Mouse (Mus musculus) intestine, embryonic 14.5 days (tissue): ENCODE results near the gene Art1. TPM values are rescaled to one million over a fixed set of nuclear protein-coding genes. Genes with fewer than 3 reads are reported as not detected.

ENCODE experiments used
- ATAC-seq: fragments of 200-750 bp; cut with Nextera tagmentation; replicated peaks from 2 replicates; pipeline ENCODE4 v1.8.0; 2017; ENCODE audit warnings: low read depth, moderate number of reproducible peaks, moderate TSS enrichment, moderate library complexity; ENCODE audit not compliant: low FRiP score, low TSS enrichment
- DNase-seq: peaks from one replicate; pipeline ENCODE4 v3.0.0-alpha.2; 2018; ENCODE audit warnings: low spot score
- H3K27ac ChIP-seq: fragments of 300-500 bp; sonication (generic); 2 replicates; pipeline ENCODE4 v1.5.1; 2014; ENCODE audit warnings: low read depth, mild to moderate bottlenecking, control low read depth
- H3K27me3 ChIP-seq: fragments of 300-500 bp; sonication (generic); replicated peaks from 2 replicates; pipeline ENCODE4 v1.6.1; 2014; ENCODE audit warnings: low read length, control low read depth; ENCODE audit not compliant: control insufficient read depth, insufficient read depth
- H3K36me3 ChIP-seq: fragments of 300-500 bp; sonication (generic); 2 replicates; pipeline ENCODE4 v1.6.1; 2014; ENCODE audit warnings: low read length, control low read depth; ENCODE audit not compliant: control insufficient read depth, insufficient read depth
- H3K4me1 ChIP-seq: fragments of 300-500 bp; sonication (generic); replicated peaks from 2 replicates; pipeline ENCODE4 v1.6.1; 2014; ENCODE audit warnings: low read length, control low read depth, mixed read lengths; ENCODE audit not compliant: control insufficient read depth, insufficient read depth
- H3K4me2 ChIP-seq: fragments of 300-500 bp; sonication (generic); 2 replicates; pipeline ENCODE4 v1.6.1; 2014; ENCODE audit warnings: low read length
- H3K4me3 ChIP-seq: fragments of 300-500 bp; sonication (generic); 2 replicates; pipeline ENCODE4 v1.5.1; 2014; ENCODE audit warnings: low read depth, low read length, control low read depth, mixed read lengths
- H3K9ac ChIP-seq: fragments of 300-500 bp; sonication (generic); 2 replicates; pipeline ENCODE4 v1.6.1; 2014; ENCODE audit warnings: mild to moderate bottlenecking, low read length
- H3K9me3 ChIP-seq: fragments of 300-500 bp; sonication (generic); 2 replicates; pipeline ENCODE4 v1.6.1; 2016; ENCODE audit warnings: low read length, control low read depth; ENCODE audit not compliant: control insufficient read depth
- WGBS: fragments of 180-500 bp; shearing (Covaris S2); extraction: QIAGEN DNeasy Blood & Tissue Kit; methylation state at CpG from one replicate; pipeline ENCODE4 v1.1.7; 2014; 5-methylcytosine and 5-hydroxymethylcytosine counted together
- polyA plus RNA-seq: library from polyadenylated mRNA; unstranded; fragments of >200 nt; fragmentation: Nextera tagmentation; extraction: Ambion mirVana; gene quantifications from 2 replicates; pipeline ENCODE4 v1.2.1, GENCODE M21; 2014

The Art1 gene
- polyA plus RNA-seq, 1 experiment from 2014 or later, result 0.49 TPM

DNA sequence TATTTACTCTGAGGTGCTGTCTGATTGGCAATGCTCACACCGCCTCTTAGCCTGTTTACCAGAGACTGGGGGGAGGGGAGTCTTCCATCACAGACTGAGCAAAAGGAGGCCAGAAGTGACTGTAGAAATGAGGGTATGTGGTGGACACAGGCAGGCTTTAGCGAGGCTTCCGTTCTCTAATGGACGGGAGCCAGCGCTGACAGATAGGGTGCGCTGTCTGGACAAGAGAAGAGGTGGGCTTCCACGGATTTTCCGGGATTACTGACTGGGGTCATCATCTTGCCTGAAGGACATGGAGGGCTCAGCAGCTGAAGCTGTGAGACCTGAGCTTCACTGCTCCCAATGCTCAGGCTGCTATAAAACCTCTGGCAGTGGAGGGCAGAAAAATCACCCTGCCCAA, 698 bp downstream of the Art1 start:
- DNase-seq, result no peak
- Histone ChIP-seq H3K27me3 (no peaks in the 10 kb centered on the region), H3K36me3 (no peaks in the 10 kb centered on the region), H3K4me3 (no peak overlapping the region), H3K4me2 (no peak overlapping the region), H3K4me1 (peaks cover 10% of the 10 kb centered on the region), H3K9me3 (no peaks in the 10 kb centered on the region), H3K27ac (no peak overlapping the region), H3K9ac (no peak overlapping the region)
- ATAC-seq, result no peak
- 57% methylated on average over 8 of the region's 8 CpGs for WGBS

DNA sequence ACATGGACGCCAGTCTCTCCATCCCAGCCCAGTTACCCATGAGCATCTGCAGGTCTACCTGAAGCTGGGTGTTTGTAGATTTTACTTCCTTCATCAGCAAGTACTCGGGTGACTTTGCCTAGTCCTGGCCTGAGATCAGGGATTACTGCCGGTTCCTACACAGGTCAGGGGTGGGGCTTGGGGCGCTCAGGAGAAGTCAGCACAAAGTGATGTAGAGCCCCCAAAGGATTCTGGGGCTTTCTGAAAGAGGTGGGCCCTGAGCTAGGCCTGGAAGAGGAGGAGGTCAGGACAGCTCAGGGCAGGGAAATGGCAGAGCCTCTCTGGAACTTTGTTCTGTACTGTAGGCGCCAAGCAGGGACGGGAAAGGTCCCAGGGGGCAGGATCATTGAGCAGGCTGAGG, 1.2 kb downstream of the Art1 start:
- H3K4me1 ChIP-seq, result peaks cover 10% of the 10 kb centered on the region
- no peak for DNase-seq
- H3K27ac ChIP-seq, result no peak overlapping the region
- H3K36me3 ChIP-seq, result no peaks in the 10 kb centered on the region
- no peak overlapping the region for H3K4me3 ChIP-seq
- H3K9ac ChIP-seq, result no peak overlapping the region
- no peaks in the 10 kb centered on the region for H3K27me3 ChIP-seq
- H3K9me3 ChIP-seq, result no peaks in the 10 kb centered on the region
- WGBS, result 38% methylated on average over 6 of the region's 6 CpGs
- no peak overlapping the region for H3K4me2 ChIP-seq
- no peak for ATAC-seq

DNA sequence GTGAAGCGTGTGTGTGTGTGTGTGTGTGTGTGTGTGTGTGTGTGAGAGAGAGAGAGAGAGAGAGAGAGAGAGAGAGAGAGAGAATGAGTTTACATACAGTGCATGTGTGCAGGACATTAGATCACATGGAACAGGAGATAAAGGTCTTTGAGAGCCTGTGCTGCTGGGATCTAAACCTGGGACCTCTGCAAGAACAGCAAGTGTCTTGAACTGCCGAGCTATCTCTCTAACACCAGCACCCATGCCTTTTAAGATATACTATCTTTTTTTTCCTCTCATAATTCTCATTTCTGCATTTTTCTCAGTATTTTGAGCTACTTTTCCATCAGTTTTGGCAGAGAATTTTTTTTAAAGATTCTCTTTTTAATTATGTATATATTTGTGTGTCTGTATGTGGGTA, 2.0 kb downstream of the Art1 start:
- Histone ChIP-seq H3K4me2 (no peak overlapping the region), H3K36me3 (no peaks in the 10 kb centered on the region), H3K9me3 (no peaks in the 10 kb centered on the region), H3K4me3 (no peak overlapping the region), H3K4me1 (peaks cover 10% of the 10 kb centered on the region), H3K9ac (no peak overlapping the region), H3K27me3 (no peaks in the 10 kb centered on the region), H3K27ac (no peak overlapping the region)
- WGBS, result 68% methylated on average over 2 of the region's 2 CpGs
- DNase-seq, result no peak
- no peak for ATAC-seq

DNA sequence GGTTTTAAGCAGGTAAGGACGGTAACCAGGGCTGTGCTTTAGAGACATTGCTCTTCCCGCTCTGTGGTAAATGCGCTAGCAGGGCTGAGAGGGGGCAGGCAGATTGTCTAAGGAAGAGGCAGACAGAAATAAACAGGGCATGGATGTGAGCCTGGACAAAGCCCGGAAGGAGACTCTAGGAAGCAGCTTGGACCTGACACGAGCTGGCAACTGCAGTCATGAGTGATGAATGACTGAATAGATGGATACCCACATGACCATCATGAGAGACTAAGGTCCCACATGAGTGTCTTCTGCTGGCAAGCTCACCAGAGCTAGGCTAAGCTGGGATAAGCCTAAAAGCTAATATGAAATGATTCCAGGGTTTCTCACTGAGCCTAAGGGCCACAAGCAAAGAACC, 2.6 kb downstream of the Art1 start:
- Histone ChIP-seq H3K27me3 (no peaks in the 10 kb centered on the region), H3K36me3 (no peaks in the 10 kb centered on the region), H3K9ac (no peak overlapping the region), H3K4me3 (no peak overlapping the region), H3K4me1 (peaks cover 10% of the 10 kb centered on the region), H3K27ac (no peak overlapping the region), H3K9me3 (no peaks in the 10 kb centered on the region), H3K4me2 (no peak overlapping the region)
- WGBS, result 51% methylated on average over 5 of the region's 5 CpGs
- ATAC-seq, result no peak
- no peak for DNase-seq

DNA sequence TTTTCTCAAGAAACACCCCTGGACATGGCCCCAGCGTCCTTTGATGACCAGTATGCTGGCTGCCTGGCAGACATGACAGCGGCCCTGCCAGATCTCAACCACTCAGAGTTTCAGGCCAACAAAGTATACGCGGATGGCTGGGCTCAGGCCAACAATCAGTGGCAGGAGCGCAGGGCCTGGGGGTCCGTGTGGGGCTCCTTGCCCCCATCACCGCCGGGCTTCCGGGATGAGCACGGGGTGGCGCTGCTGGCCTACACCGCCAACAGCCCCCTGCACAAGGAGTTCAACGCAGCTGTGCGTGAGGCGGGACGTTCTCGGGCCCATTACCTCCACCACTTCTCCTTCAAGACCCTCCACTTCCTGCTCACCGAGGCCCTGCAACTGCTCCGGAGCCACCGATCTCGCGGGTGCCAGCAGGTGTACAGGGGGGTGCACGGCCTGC, 5.2 kb downstream of the Art1 start:
- Histone ChIP-seq H3K9me3 (no peaks in the 10 kb centered on the region), H3K4me2 (peak overlapping the region; percentile 57), H3K27me3 (no peaks in the 10 kb centered on the region), H3K9ac (peak overlapping the region; percentile 23), H3K4me1 (no peaks in the 10 kb centered on the region), H3K4me3 (peak overlapping the region; percentile 20), H3K36me3 (no peaks in the 10 kb centered on the region), H3K27ac (no peak overlapping the region)
- WGBS, result 11% methylated on average over 23 of the region's 23 CpGs
- DNase-seq (peak; percentile 64), ATAC-seq (0 out of 2 replicates have a peak, but pooled peaks have one; percentile 26)

DNA sequence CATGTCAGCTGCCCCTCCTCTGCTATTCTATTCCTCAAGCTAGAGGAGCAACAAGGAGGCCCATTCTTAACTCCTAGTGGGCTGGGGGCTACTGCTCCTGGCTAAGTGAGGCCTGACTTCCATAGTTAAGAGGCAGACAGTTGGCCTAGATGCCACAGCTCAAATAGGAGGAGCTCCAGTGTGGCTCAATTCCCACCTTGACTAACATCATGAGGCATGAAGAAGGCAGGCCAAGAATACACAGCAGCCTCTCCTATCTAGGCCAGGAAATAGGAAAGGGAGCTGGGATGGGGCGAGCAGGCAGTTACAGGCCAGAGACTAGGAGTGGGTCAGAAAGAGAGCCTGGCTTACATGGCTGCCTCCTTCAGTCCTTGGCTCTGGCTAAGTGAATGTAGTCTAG, 6.7 kb downstream of the Art1 start:
- Histone ChIP-seq H3K4me2 (no peak overlapping the region), H3K4me1 (no peaks in the 10 kb centered on the region), H3K4me3 (no peak overlapping the region), H3K9me3 (no peaks in the 10 kb centered on the region), H3K27me3 (no peaks in the 10 kb centered on the region), H3K36me3 (no peaks in the 10 kb centered on the region), H3K9ac (no peak overlapping the region), H3K27ac (no peak overlapping the region)
- 80% methylated on average over 1 of the region's 1 CpGs for WGBS
- no peak for ATAC-seq
- DNase-seq, result no peak

DNA sequence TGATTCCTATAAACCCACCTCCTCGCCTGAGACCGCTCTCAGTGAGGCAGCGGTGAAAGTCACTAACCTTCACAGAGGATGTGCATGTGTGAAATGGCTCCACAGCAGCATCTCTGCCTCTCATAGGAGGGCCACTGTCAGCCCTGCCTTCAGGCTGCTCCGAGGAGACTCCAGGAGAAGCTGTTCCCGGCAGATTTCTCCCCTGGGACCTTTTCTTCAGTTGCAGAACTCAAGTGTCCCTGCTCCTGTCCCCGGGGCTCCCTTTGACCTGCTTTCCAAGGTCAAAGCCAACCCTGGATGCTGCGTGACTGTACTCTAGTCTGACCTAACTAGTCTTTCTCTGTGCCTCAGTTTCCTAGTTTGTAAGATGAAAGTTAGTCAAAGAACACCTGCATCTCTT, 7.6 kb downstream of the Art1 start, which contains the start of gene Art5:
Art5 (minus strand) TSS at position 319 of the 400 bp plus-strand sequence.
- no peak within 1 kb of the TSS for H3K4me2 ChIP-seq
- no peak within 1 kb of the TSS for H3K27ac ChIP-seq
- DNase-seq (no peak), ATAC-seq (no peak)
- no peaks in the 10 kb centered on the region for H3K27me3 ChIP-seq
- no peaks in the 10 kb centered on the region for H3K36me3 ChIP-seq
- no peaks in the 10 kb centered on the region for H3K4me1 ChIP-seq
- H3K9me3 ChIP-seq, result no peaks in the 10 kb centered on the region
- WGBS, result 78% methylated on average over 7 of the region's 7 CpGs
- H3K4me3 ChIP-seq, result no peak within 1 kb of the TSS
- H3K9ac ChIP-seq, result no peak within 1 kb of the TSS

DNA sequence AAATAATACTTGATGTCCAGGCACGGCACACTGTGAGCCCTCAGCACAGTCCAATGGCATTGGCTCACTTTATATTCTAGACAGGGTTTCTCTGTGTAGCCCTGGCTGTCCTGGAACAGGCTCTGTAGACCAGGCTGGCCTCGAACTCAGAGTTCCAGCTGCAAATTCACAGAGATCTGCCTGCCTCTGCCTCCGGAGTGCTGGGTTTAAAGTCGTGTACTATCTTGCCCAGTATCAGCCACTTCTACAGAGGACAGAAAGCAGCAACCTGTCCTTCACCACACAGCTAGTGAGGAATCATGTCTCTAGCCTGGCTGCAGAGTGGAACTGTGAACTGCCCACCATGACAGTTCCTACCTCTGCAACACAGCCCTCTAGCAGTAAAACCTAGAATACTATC, 8.2 kb downstream of the Art1 start:
- no peak for DNase-seq
- no peaks in the 10 kb centered on the region for H3K9me3 ChIP-seq
- ATAC-seq, result no peak
- no peak overlapping the region for H3K9ac ChIP-seq
- H3K4me3 ChIP-seq, result no peak overlapping the region
- H3K27ac ChIP-seq, result no peak overlapping the region
- no peak overlapping the region for H3K4me2 ChIP-seq
- H3K36me3 ChIP-seq, result no peaks in the 10 kb centered on the region
- 93% methylated on average over 4 of the region's 4 CpGs for WGBS
- H3K27me3 ChIP-seq, result no peaks in the 10 kb centered on the region
- no peaks in the 10 kb centered on the region for H3K4me1 ChIP-seq

DNA sequence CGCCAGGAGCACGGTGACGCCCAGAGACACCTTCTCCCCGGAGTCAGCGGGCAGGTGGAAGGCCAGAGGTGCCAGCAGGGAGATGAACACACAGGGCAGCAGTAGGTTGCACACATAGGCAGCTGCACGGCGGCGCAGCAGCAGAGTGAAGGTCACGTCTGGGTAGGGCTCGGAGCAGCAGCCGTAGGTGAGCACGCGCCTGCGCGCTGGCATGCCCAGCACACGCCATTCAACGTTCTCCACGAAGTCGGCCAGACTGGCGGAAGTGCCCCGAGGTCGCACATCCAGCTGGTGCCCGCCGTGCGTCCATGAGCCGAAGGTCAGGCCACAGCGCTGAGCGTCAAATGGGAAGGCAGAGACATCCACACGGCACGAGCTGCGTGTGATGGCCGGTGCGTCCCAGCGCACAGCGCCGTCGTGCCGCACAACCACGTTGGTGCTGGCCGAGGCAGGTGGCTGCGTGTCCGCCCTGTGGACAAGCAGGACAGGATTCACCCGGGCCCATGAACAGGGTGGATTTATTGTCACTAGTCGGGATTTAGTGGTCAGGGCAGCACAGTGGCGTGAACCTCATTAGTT, 11.7 kb downstream of the Art1 start:
- DNase-seq, result no peak
- ATAC-seq, result no peak
- H3K27ac ChIP-seq, result no peak overlapping the region
- H3K4me2 ChIP-seq, result no peak overlapping the region
- H3K4me3 ChIP-seq, result no peak overlapping the region
- no peaks in the 10 kb centered on the region for H3K9me3 ChIP-seq
- H3K9ac ChIP-seq, result no peak overlapping the region
- H3K4me1 ChIP-seq, result no peaks in the 10 kb centered on the region
- 0 out of 2 replicates have a peak, but pooled peaks cover 2% of the 10 kb centered on the region for H3K36me3 ChIP-seq
- 80% methylated on average over 45 of the region's 45 CpGs for WGBS
- no peaks in the 10 kb centered on the region for H3K27me3 ChIP-seq
